In genomic region chr17:32073359-32073758, GRCm38 (mm10) we compare ENCODE assay signal across 8 mouse cellular contexts. TPM values are rescaled to one million over a fixed set of nuclear protein-coding genes. Genes with fewer than 3 reads are reported as not detected.
A peak's percentile ranks its signal among the peaks of the same experiment; 100 is the strongest.
DNase-seq lines count a peak whose midpoint lies in the region; ATAC-seq lines count a peak whose summit lies in the region.

No protein-coding gene starts in this region.

- intact Hi-C loops in heart, postnatal 14 days (cut with DNase I), result loop anchor here (1.0 kb wide), 1 partner anchor 46 kb away; no protein-coding TSS in a partner anchor

- DNase-seq in ES-CJ7 (ENCODE audit: low read depth, low spot score), result peak; percentile 77
- peak; percentile 92 to 94 for DNase-seq in adrenal gland, postnatal 36 days
- peak; percentile 86 to 94 for DNase-seq in heart, postnatal 14 days
- peak; percentile 82 to 98 for DNase-seq in layer of hippocampus, postnatal 25 days (ENCODE audit: extremely low spot score in 1 of 2, low spot score in 1 of 2)
- peak; percentile 91 for DNase-seq in lung, postnatal 36 days
- peak; percentile 73 for DNase-seq in right cerebral cortex, postnatal 25 days
- peak; percentile 72 to 86 for DNase-seq in urinary bladder, postnatal 4 days (ENCODE audit: low spot score in 2 of 2)

- peak; percentile 71 for ATAC-seq in erythroblast, adult 5-6 weeks (replicated peaks; ENCODE audit: low FRiP score, poor library complexity, severe bottlenecking)

RNA-seq across cellular contexts. Expression of gene Hsf2bp, which starts 37.2 kb away (rescaled TPM):
- total RNA-seq in adrenal gland, postnatal 36 days (2021), result 1 to 10 TPM in 1 of 2 experiments, under 1 TPM in 1; 0.46 to 1.3 TPM
- total RNA-seq in erythroblast, adult 5-6 weeks (2015; ENCODE audit: low replicate concordance), result not detected in 2 replicates
- total RNA-seq in erythroblast, adult 5-6 weeks (2017; ENCODE audit: low replicate concordance), result not detected in 2 replicates
- total RNA-seq in heart, postnatal 14 days (2021), result under 1 TPM; 0.76 to 0.83 TPM
- 1 to 10 TPM in 1 of 2 experiments, under 1 TPM in 1; 0.84 to 1.0 TPM for total RNA-seq in layer of hippocampus, postnatal 25 days (2021)

RNA-seq across cellular contexts. Expression of gene Rrp1b, which starts 37.5 kb away (rescaled TPM):
- total RNA-seq in adrenal gland, postnatal 36 days (2021), result 10 to 100 TPM; 21.7 to 30.4 TPM
- 6.3 and 13.1 TPM in 2 replicates for total RNA-seq in erythroblast, adult 5-6 weeks (2015; ENCODE audit: low replicate concordance)
- total RNA-seq in erythroblast, adult 5-6 weeks (2017; ENCODE audit: low replicate concordance), result 5.2 and 5.4 TPM in 2 replicates
- total RNA-seq in heart, postnatal 14 days (2021), result 1 to 10 TPM; 7.9 to 8.6 TPM
- 10 to 100 TPM; 15.3 to 22.4 TPM for total RNA-seq in layer of hippocampus, postnatal 25 days (2021)

Comparison
In these comparisons a context has a peak if more than half of its experiments do, and no peak if none do; other contexts are left out.
1. Peak in every context shown above with its lines: DNase-seq and ATAC-seq.